Comparison of ENCODE assay signal across 22 mouse cellular contexts in genomic region chr1:22901018-22901625, GRCm38 (mm10).
"Had no signal": no experiment of that assay in that cellular context is flagged by ENCODE, and none has a peak within 500 bp of the region (broad histone marks: within the 10 kb centered on the region; RNA-seq: fewer than 3 reads in every experiment).

No protein-coding gene starts in this region.

- H3K27me3 ChIP-seq: heart, embryonic 13.5 days; heart, embryonic 15.5 days; hindbrain, embryonic 13.5 days; hindbrain, embryonic 15.5 days had no signal

- H3K9ac ChIP-seq: heart, embryonic 13.5 days; heart, embryonic 15.5 days; hindbrain, embryonic 13.5 days; hindbrain, embryonic 15.5 days had no signal

- H3K9me3 ChIP-seq: heart, embryonic 13.5 days; heart, embryonic 15.5 days; hindbrain, embryonic 13.5 days; hindbrain, embryonic 15.5 days had no signal

- H3K4me3 ChIP-seq: heart, adult 2 months; heart, embryonic 13.5 days; heart, embryonic 15.5 days; hindbrain, embryonic 13.5 days; hindbrain, embryonic 15.5 days; layer of hippocampus, adult 2 months; left cerebral cortex, adult 2 months had no signal

- H3K27ac ChIP-seq: heart, adult 2 months; heart, embryonic 13.5 days; heart, embryonic 15.5 days; hindbrain, embryonic 13.5 days; hindbrain, embryonic 15.5 days; hindbrain, postnatal 0 days; layer of hippocampus, adult 2 months; left cerebral cortex, adult 2 months had no signal

- ATAC-seq: hindbrain, postnatal 0 days; intestine, postnatal 0 days had no signal

- H3K36me3 ChIP-seq: heart, embryonic 13.5 days; heart, embryonic 15.5 days; hindbrain, embryonic 13.5 days; hindbrain, embryonic 15.5 days had no signal

- DNase-seq: gastrocnemius, postnatal 14 days; gastrocnemius, postnatal 36 days; heart, adult 11 months; heart, adult 2 months; heart, postnatal 14 days; heart, postnatal 36 days; kidney, adult 18-20 months; kidney, adult 8-10 months; kidney, postnatal 10 days; kidney, postnatal 25 days; kidney, postnatal 4 days; liver had no signal

- H3K4me2 ChIP-seq: heart, embryonic 11.5 days; heart, embryonic 13.5 days; heart, embryonic 15.5 days; hindbrain, embryonic 13.5 days; hindbrain, embryonic 15.5 days; liver, embryonic 11.5 days had no signal

- H3K4me1 ChIP-seq: heart, embryonic 13.5 days; heart, embryonic 15.5 days; hindbrain, embryonic 13.5 days; hindbrain, embryonic 15.5 days had no signal
